In genomic region chr16:92470706-92471105, GRCm38 (mm10) we compare ENCODE assay signal across 9 mouse cellular contexts. TPM values are rescaled to one million over a fixed set of nuclear protein-coding genes. Genes with fewer than 3 reads are reported as not detected.
DNase-seq lines count a peak whose midpoint lies in the region; ATAC-seq and TF ChIP-seq lines count a peak whose summit lies in the region.
"Had no signal": no experiment of that assay in that cellular context is flagged by ENCODE, and none has a peak within 500 bp of the region (broad histone marks: within the 10 kb centered on the region; RNA-seq: fewer than 3 reads in every experiment).

Rcan1 (minus strand) TSS chr16:92470867.

- no peak within 1 kb of the TSS for H3K4me3 ChIP-seq in kidney, adult 2 months (ENCODE audit: insufficient read depth, low read depth, low read length)
- H3K4me3 ChIP-seq in intestine, embryonic 16.5 days (ENCODE audit: low read length) = no peak within 1 kb of the TSS
- H3K4me3 ChIP-seq in midbrain, postnatal 0 days (ENCODE audit: low read depth, low read length) = no peak within 1 kb of the TSS

- intact Hi-C loops in gastrocnemius, postnatal 14 days (cut with DNase I; ENCODE audit: low total_unique reads) = no loop called here

- no peaks in the 10 kb centered on the region for H3K9me3 ChIP-seq in intestine, embryonic 16.5 days (ENCODE audit: control insufficient read depth, low read length)
- H3K9me3 ChIP-seq in midbrain, postnatal 0 days (ENCODE audit: low read length) = no peaks in the 10 kb centered on the region

- H3K27ac ChIP-seq in kidney, adult 2 months (ENCODE audit: insufficient read depth, low read depth, low read length) = no peak within 1 kb of the TSS
- no peak within 1 kb of the TSS for H3K27ac ChIP-seq in intestine, embryonic 16.5 days (ENCODE audit: low read length)
- H3K27ac ChIP-seq in midbrain, postnatal 0 days (ENCODE audit: low read depth, low read length) = no peak within 1 kb of the TSS
- H3K27ac ChIP-seq: liver, embryonic 14.5 days had no signal

- no peak within 1 kb of the TSS for H3K9ac ChIP-seq in intestine, embryonic 16.5 days (ENCODE audit: low read depth, low read length)
- H3K9ac ChIP-seq in midbrain, postnatal 0 days (replicated peaks; ENCODE audit: low read length, poor library complexity, severe bottlenecking) = no peak within 1 kb of the TSS
- H3K9ac ChIP-seq: liver, embryonic 14.5 days had no signal

- no peak for TF ChIP-seq POLR2A in kidney, adult 2 months (IDR thresholded peaks at IDR 0.05; ENCODE audit: low read depth, low read length)

- DNase-seq in kidney, adult 2 months = no peak
- no peak for DNase-seq in kidney, postnatal 14 days
- no peak for DNase-seq in adrenal gland, adult 8-10 months
- no peak for DNase-seq in gastrocnemius, postnatal 14 days
- no peak for DNase-seq in midbrain, postnatal 0 days (ENCODE audit: low spot score)

- H3K27me3 ChIP-seq in kidney, adult 2 months (replicated peaks; ENCODE audit: control insufficient read depth, insufficient read depth, low read length) = no peaks in the 10 kb centered on the region
- H3K27me3 ChIP-seq in intestine, embryonic 16.5 days (replicated peaks; ENCODE audit: control insufficient read depth, insufficient read depth, low read length) = no peaks in the 10 kb centered on the region
- 0 out of 2 replicates have a peak, but pooled peaks cover 3% of the 10 kb centered on the region for H3K27me3 ChIP-seq in midbrain, postnatal 0 days (ENCODE audit: insufficient read depth, low read length)

- no peak for ATAC-seq in intestine, embryonic 16.5 days
- ATAC-seq in midbrain, postnatal 0 days (ENCODE audit: low FRiP score) = no peak
- no peak for ATAC-seq in CD4-positive, CD25-positive, alpha-beta regulatory T cell, adult 4 months
- ATAC-seq in activated CD4-positive, CD25-positive, alpha-beta regulatory T cell, adult 4 months = no peak

- 82% methylated on average over 6 of the region's 6 CpGs for WGBS in kidney, adult 2 months
- WGBS in intestine, embryonic 16.5 days = 77% methylated on average over 6 of the region's 6 CpGs
- 70% methylated on average over 6 of the region's 6 CpGs for WGBS in midbrain, postnatal 0 days

- no peaks in the 10 kb centered on the region for H3K36me3 ChIP-seq in kidney, adult 2 months (ENCODE audit: control insufficient read depth, insufficient read depth, low read length)
- no peaks in the 10 kb centered on the region for H3K36me3 ChIP-seq in intestine, embryonic 16.5 days (ENCODE audit: control insufficient read depth, insufficient read depth, low read length)
- H3K36me3 ChIP-seq in midbrain, postnatal 0 days (ENCODE audit: insufficient read depth, low read length) = no peaks in the 10 kb centered on the region

- TF ChIP-seq CTCF in kidney, adult 2 months (conservative IDR thresholded peaks at IDR 0.05; ENCODE audit: insufficient read depth, insufficient read length, low read depth, low read length) = no peak
- no peak for TF ChIP-seq CTCF in midbrain, postnatal 0 days (IDR thresholded peaks at IDR 0.05)

- no peaks in the 10 kb centered on the region for H3K4me1 ChIP-seq in kidney, adult 2 months (ENCODE audit: control insufficient read depth, insufficient read depth, low read length)
- no peaks in the 10 kb centered on the region for H3K4me1 ChIP-seq in intestine, embryonic 16.5 days (ENCODE audit: control insufficient read depth, insufficient read depth, low read length)
- no peaks in the 10 kb centered on the region for H3K4me1 ChIP-seq in midbrain, postnatal 0 days (ENCODE audit: insufficient read depth, low read length)

- H3K4me2 ChIP-seq in intestine, embryonic 16.5 days (ENCODE audit: low read depth, low read length) = no peak within 1 kb of the TSS
- no peak within 1 kb of the TSS for H3K4me2 ChIP-seq in midbrain, postnatal 0 days (ENCODE audit: low read depth, low read length, poor library complexity, severe bottlenecking)

RNA-seq across cellular contexts. Expression of gene Rcan1, which starts in this region (rescaled TPM):
- 36.2 and 44.4 TPM in 2 replicates for polyA plus RNA-seq in kidney, adult 2 months (2012; rRNA removed)
- total RNA-seq in adrenal gland, adult 8-10 months (2022) = 10 to 100 TPM; 16.0 to 23.4 (median 19.0) TPM
- 10 to 100 TPM; 42.3 to 60.5 TPM for total RNA-seq in gastrocnemius, postnatal 14 days (2021)
- polyA plus RNA-seq in intestine, embryonic 16.5 days (2015; fragmentation: Nextera tagmentation; extraction: Ambion mirVana) = 23.6 and 28.1 TPM in 2 replicates
- 91.3 and 104 TPM in 2 replicates for total RNA-seq in midbrain, postnatal 0 days (2014; rRNA removed)
- 68.6 and 73.3 TPM in 2 replicates for polyA plus RNA-seq in midbrain, postnatal 0 days (2015; fragmentation: Nextera tagmentation; extraction: Ambion mirVana)
- 1 to 10 TPM; 1.2 to 2.7 TPM for polyA plus RNA-seq in CD4-positive, CD25-positive, alpha-beta regulatory T cell, adult 4 months (2017; shearing (Covaris generic))
- polyA plus RNA-seq in activated CD4-positive, CD25-positive, alpha-beta regulatory T cell, adult 4 months (2017; shearing (Covaris generic)) = 1 to 10 TPM; 2.3 to 2.9 TPM
